Mouse (Mus musculus): Measurements from ENCODE around the gene Ahcyl1.
A peak's percentile ranks its signal among the peaks of the same experiment; 100 is the strongest.
"Not testable (repeated sequence)": the region's sequence is repeated elsewhere in the genome, so short reads cannot be mapped to it uniquely, and the experiment has no call there.

Ahcyl1 gene

GRCm38 (mm10) chr3:107655491-107655890 is 40.9 kb downstream of the Ahcyl1 start:
- no peak for DNase-seq (ENCODE audit: low read depth, low spot score)

- no peak for DNase-seq (ENCODE audit: low read depth, low spot score)
Observed at GRCm38 (mm10) chr3:107654861-107655260, 41.5 kb downstream of the Ahcyl1 start.

GRCm38 (mm10) chr3:107652968-107653367 is 43.4 kb downstream of the Ahcyl1 start:
- DNase-seq (ENCODE audit: low read depth, low spot score) = no peak

- DNase-seq (ENCODE audit: low read depth, low spot score) = not testable (repeated sequence)
Observed at GRCm38 (mm10) chr3:107650276-107650675, 46.1 kb downstream of the Ahcyl1 start.

GRCm38 (mm10) chr3:107646947-107647346 is 49.4 kb downstream of the Ahcyl1 start:
- DNase-seq (ENCODE audit: low read depth, low spot score) = no peak

GRCm38 (mm10) chr3:107637606-107638172 is 58.7 kb downstream of the Ahcyl1 start:
- no peak for DNase-seq (ENCODE audit: low read depth, low spot score)

- no peak for DNase-seq (ENCODE audit: low read depth, low spot score)
Observed at GRCm38 (mm10) chr3:107636236-107636635, 60.1 kb downstream of the Ahcyl1 start.

- DNase-seq (ENCODE audit: low read depth, low spot score) = no peak
Observed at GRCm38 (mm10) chr3:107635836-107636235, 60.5 kb downstream of the Ahcyl1 start.

GRCm38 (mm10) chr3:107633906-107634305 is 62.5 kb downstream of the Ahcyl1 start:
- no peak for DNase-seq (ENCODE audit: low read depth, low spot score)

GRCm38 (mm10) chr3:107632786-107633185 is 63.6 kb downstream of the Ahcyl1 start:
- no peak for DNase-seq (ENCODE audit: low read depth, low spot score)

GRCm38 (mm10) chr3:107631523-107631958 is 64.8 kb downstream of the Ahcyl1 start, which contains the start of gene Strip1:
Gene Strip1 (minus strand): TSS chr3:107631694.
- peak; percentile 94 for DNase-seq (ENCODE audit: low read depth, low spot score)

GRCm38 (mm10) chr3:107630682-107631522 is 65.5 kb downstream of the Ahcyl1 start, which contains the start of gene Gm10961:
Gene Gm10961 (plus strand): TSS chr3:107631322.
- peak; percentile 71 for DNase-seq (ENCODE audit: low read depth, low spot score)

GRCm38 (mm10) chr3:107629411-107629810 is 66.9 kb downstream of the Ahcyl1 start:
- no peak for DNase-seq (ENCODE audit: low read depth, low spot score)

GRCm38 (mm10) chr3:107628551-107628950 is 67.8 kb downstream of the Ahcyl1 start:
- DNase-seq (ENCODE audit: low read depth, low spot score) = peak; percentile 27

GRCm38 (mm10) chr3:107627641-107628040 is 68.7 kb downstream of the Ahcyl1 start:
- no peak for DNase-seq (ENCODE audit: low read depth, low spot score)

GRCm38 (mm10) chr3:107626751-107627150 is 69.6 kb downstream of the Ahcyl1 start:
- DNase-seq (ENCODE audit: low read depth, low spot score) = no peak

GRCm38 (mm10) chr3:107625536-107625935 is 70.8 kb downstream of the Ahcyl1 start:
- DNase-seq (ENCODE audit: low read depth, low spot score) = no peak

- no peak for DNase-seq (ENCODE audit: low read depth, low spot score)
Observed at GRCm38 (mm10) chr3:107624424-107624823, 71.9 kb downstream of the Ahcyl1 start.

- DNase-seq (ENCODE audit: low read depth, low spot score) = no peak
Observed at GRCm38 (mm10) chr3:107622537-107622936, 73.8 kb downstream of the Ahcyl1 start.

GRCm38 (mm10) chr3:107621286-107622075 is 74.9 kb downstream of the Ahcyl1 start:
- DNase-seq (ENCODE audit: low read depth, low spot score) = no peak

- no peak for DNase-seq (ENCODE audit: low read depth, low spot score)
Observed at GRCm38 (mm10) chr3:107619911-107620310, 76.4 kb downstream of the Ahcyl1 start.

GRCm38 (mm10) chr3:107617800-107618199 is 78.6 kb downstream of the Ahcyl1 start:
- no peak for DNase-seq (ENCODE audit: low read depth, low spot score)

Data from telencephalon, adult 2 months (tissue).